Mouse (Mus musculus) adipocyte (in vitro differentiated cells): ENCODE data around the gene Slc37a1.

Source experiments
- DNase-seq: peaks from one replicate; pipeline ENCODE4 v3.0.0-alpha.2; 2016; ENCODE audit warnings: low spot score

Slc37a1 gene

GRCm38 (mm10) chr17:31286492-31286891 is at the start of gene Slc37a1:
Gene Slc37a1 (plus strand): TSS chr17:31286792.
- no peak for DNase-seq

- DNase-seq, result no peak
These were observed 48.2 kb upstream of the Slc37a1 start for GRCm38 (mm10) chr17:31238234-31239020.

GRCm38 (mm10) chr17:31241156-31241555 is 45.4 kb upstream of the Slc37a1 start:
- DNase-seq, result no peak

- no peak for DNase-seq
These were observed 43.8 kb upstream of the Slc37a1 start for GRCm38 (mm10) chr17:31242764-31243163.

- no peak for DNase-seq
These were observed 41.3 kb upstream of the Slc37a1 start for GRCm38 (mm10) chr17:31245321-31245720.

GRCm38 (mm10) chr17:31247144-31247543 is 39.4 kb upstream of the Slc37a1 start:
- DNase-seq, result no peak

GRCm38 (mm10) chr17:31253951-31254350 is 32.6 kb upstream of the Slc37a1 start:
- DNase-seq, result no peak

GRCm38 (mm10) chr17:31254463-31254931 is 32.1 kb upstream of the Slc37a1 start:
- peak; percentile 58 for DNase-seq

GRCm38 (mm10) chr17:31257149-31257548 is 29.4 kb upstream of the Slc37a1 start:
- no peak for DNase-seq

- no peak for DNase-seq
These were observed 28.7 kb upstream of the Slc37a1 start for GRCm38 (mm10) chr17:31257898-31258297.

- DNase-seq, result no peak
These were observed 28.2 kb upstream of the Slc37a1 start for GRCm38 (mm10) chr17:31258310-31258865.

GRCm38 (mm10) chr17:31259145-31259544 is 27.4 kb upstream of the Slc37a1 start:
- DNase-seq, result no peak

GRCm38 (mm10) chr17:31259825-31260224 is 26.8 kb upstream of the Slc37a1 start:
- DNase-seq, result no peak

GRCm38 (mm10) chr17:31260430-31260829 is 26.2 kb upstream of the Slc37a1 start:
- no peak for DNase-seq

GRCm38 (mm10) chr17:31261352-31261751 is 25.2 kb upstream of the Slc37a1 start:
- no peak for DNase-seq

GRCm38 (mm10) chr17:31262715-31263114 is 23.9 kb upstream of the Slc37a1 start:
- no peak for DNase-seq

GRCm38 (mm10) chr17:31263770-31264169 is 22.8 kb upstream of the Slc37a1 start:
- no peak for DNase-seq

GRCm38 (mm10) chr17:31264372-31264771 is 22.2 kb upstream of the Slc37a1 start:
- no peak for DNase-seq

- no peak for DNase-seq
These were observed 21.4 kb upstream of the Slc37a1 start for GRCm38 (mm10) chr17:31265171-31265572.

- no peak for DNase-seq
These were observed 20.8 kb upstream of the Slc37a1 start for GRCm38 (mm10) chr17:31265831-31266230.

GRCm38 (mm10) chr17:31266321-31266950 is 20.2 kb upstream of the Slc37a1 start:
- no peak for DNase-seq

GRCm38 (mm10) chr17:31267138-31267537 is 19.5 kb upstream of the Slc37a1 start:
- no peak for DNase-seq

GRCm38 (mm10) chr17:31267603-31268002 is 19.0 kb upstream of the Slc37a1 start:
- no peak for DNase-seq
